Mouse (Mus musculus): ENCODE results near the gene Ranbp3. TPM values are rescaled to one million over a fixed set of nuclear protein-coding genes. Genes with fewer than 3 reads are reported as not detected.
A peak's percentile ranks its signal among the peaks of the same experiment; 100 is the strongest.

The Ranbp3 gene
- polyA plus RNA-seq, 1 experiment: 70.0 TPM

DNA sequence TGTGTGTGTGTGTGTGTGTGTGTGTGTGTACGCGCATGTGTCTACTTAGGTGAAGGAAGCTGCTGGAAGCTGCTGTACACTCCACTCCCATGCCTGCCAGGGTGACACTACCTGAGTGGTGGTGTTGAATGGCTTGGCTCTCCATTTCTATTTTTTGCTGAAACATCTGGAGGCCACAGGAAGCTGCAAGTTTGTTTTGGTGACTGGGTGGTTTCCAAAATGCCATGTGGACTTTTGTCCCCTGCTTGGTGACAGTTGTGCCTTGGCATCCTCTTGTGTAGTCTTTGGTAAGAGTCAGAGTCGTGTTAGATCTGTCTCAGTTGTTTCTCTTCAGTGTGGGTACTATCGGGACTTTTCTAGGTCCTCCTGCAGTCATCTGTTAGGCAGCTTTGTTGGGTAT lies 13.7 kb downstream of the Ranbp3 start:
- H3K4me3 ChIP-seq: no peak overlapping the region
- H3K4me2 ChIP-seq (ENCODE audit: low read depth): no peak overlapping the region
- peaks cover 72% of the 10 kb centered on the region for H3K79me2 ChIP-seq (ENCODE audit: control insufficient read depth, insufficient read depth)
- H3K36me3 ChIP-seq (ENCODE audit: control insufficient read depth, insufficient read depth): peaks cover 21% of the 10 kb centered on the region
- H3ac ChIP-seq (ENCODE audit: control insufficient read depth, insufficient read length): no peak overlapping the region
- TF ChIP-seq CEBPB (IDR thresholded peaks at IDR 0.05; ENCODE audit: insufficient read depth, poor library complexity, severe bottlenecking) (no peak), MAX (IDR thresholded peaks at IDR 0.05; ENCODE audit: low read depth) (no peak), MYOD1 (IDR thresholded peaks at IDR 0.05; ENCODE audit: control insufficient read depth in 1 of 3, insufficient read length in 2 of 3, low read depth in 2 of 3) (no peak), SRF (IDR thresholded peaks at IDR 0.05; ENCODE audit: control insufficient read depth, insufficient read length, low read depth) (no peak), REST (IDR thresholded peaks at IDR 0.05; ENCODE audit: insufficient read depth, insufficient read length) (no peak)
- no peaks in the 10 kb centered on the region for H3K27me3 ChIP-seq (ENCODE audit: control insufficient read depth, insufficient read depth, insufficient read length)

DNA sequence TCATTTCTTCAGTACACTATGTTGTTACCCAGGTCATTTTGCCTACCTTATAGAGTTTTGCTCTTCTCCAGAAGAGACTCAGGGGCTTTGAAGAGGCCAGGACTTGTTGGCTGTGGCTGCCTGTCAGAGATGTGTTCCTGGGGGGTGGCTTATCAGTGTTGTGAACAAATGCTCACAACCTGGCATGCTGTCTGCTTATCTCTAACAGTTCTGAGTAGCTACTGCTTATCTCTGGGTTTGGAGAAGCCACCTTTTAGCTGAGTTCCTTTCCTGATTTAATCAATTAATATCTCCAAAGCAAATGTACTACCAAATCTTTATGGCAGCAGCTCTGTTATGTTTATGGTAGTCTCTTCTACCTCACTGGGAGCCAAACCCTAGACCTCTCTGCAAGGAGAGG lies 15.0 kb downstream of the Ranbp3 start:
- H3K4me2 ChIP-seq (ENCODE audit: low read depth): no peak overlapping the region
- peaks cover 19% of the 10 kb centered on the region for H3K36me3 ChIP-seq (ENCODE audit: control insufficient read depth, insufficient read depth)
- H3K27me3 ChIP-seq (ENCODE audit: control insufficient read depth, insufficient read depth, insufficient read length): no peaks in the 10 kb centered on the region
- H3K4me3 ChIP-seq: no peak overlapping the region
- TF ChIP-seq MYOG (IDR thresholded peaks at IDR 0.05; ENCODE audit: control insufficient read depth in 1 of 3, insufficient read depth in 1 of 3, insufficient read length in 2 of 3, low read depth in 2 of 3): no peak
- TF ChIP-seq TCF12 (IDR thresholded peaks at IDR 0.05; ENCODE audit: insufficient read depth, poor library complexity, severe bottlenecking): no peak
- TF ChIP-seq CEBPB (IDR thresholded peaks at IDR 0.05; ENCODE audit: insufficient read depth, poor library complexity, severe bottlenecking): no peak
- TF ChIP-seq REST (IDR thresholded peaks at IDR 0.05; ENCODE audit: insufficient read depth, insufficient read length): no peak
- no peak for TF ChIP-seq SRF (IDR thresholded peaks at IDR 0.05; ENCODE audit: control insufficient read depth, insufficient read length, low read depth)
- TF ChIP-seq TCF3 (IDR thresholded peaks at IDR 0.05; ENCODE audit: insufficient read length, low read depth): no peak
- no peak for TF ChIP-seq MAX (IDR thresholded peaks at IDR 0.05; ENCODE audit: low read depth)
- no peak for TF ChIP-seq POLR2AphosphoS2 (IDR thresholded peaks at IDR 0.05; ENCODE audit: insufficient read length, low read depth)
- no peak for TF ChIP-seq MYOD1 (IDR thresholded peaks at IDR 0.05; ENCODE audit: control insufficient read depth in 1 of 3, insufficient read length in 2 of 3, low read depth in 2 of 3)
- no peak for TF ChIP-seq USF1 (IDR thresholded peaks at IDR 0.05; ENCODE audit: low read depth)
- no peak for TF ChIP-seq POLR2A (IDR thresholded peaks at IDR 0.05; ENCODE audit: insufficient read length, low read depth)
- TF ChIP-seq E2F4 (IDR thresholded peaks at IDR 0.05; ENCODE audit: insufficient read depth): no peak
- peaks cover 62% of the 10 kb centered on the region for H3K79me2 ChIP-seq (ENCODE audit: control insufficient read depth, insufficient read depth)
- no peak overlapping the region for H3ac ChIP-seq (ENCODE audit: control insufficient read depth, insufficient read length)

DNA sequence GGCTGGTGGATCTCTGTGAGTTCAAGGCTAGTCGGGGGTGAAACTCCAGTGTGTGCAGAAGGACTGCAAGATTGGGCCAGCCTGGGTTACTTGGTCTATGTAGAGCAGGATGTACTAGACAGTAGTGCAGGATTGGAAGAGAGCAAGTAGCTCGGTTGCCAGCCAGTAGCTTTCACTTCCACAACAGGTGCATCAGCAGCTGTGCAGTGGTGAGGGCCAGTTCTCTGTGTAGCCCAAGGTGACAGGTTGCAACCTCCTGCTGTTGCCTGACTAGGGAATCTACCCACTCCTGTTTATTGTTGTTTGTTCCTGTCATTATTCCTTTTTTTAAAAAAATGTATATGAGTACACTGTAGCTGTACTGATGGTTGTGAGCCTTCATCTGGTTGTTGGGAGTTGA lies 15.6 kb downstream of the Ranbp3 start:
- no peak overlapping the region for H3K4me3 ChIP-seq
- H3K79me2 ChIP-seq (ENCODE audit: control insufficient read depth, insufficient read depth): peaks cover 56% of the 10 kb centered on the region
- TF ChIP-seq TCF12 (IDR thresholded peaks at IDR 0.05; ENCODE audit: insufficient read depth, poor library complexity, severe bottlenecking) (no peak), MYOG (IDR thresholded peaks at IDR 0.05; ENCODE audit: control insufficient read depth in 1 of 3, insufficient read depth in 1 of 3, insufficient read length in 2 of 3, low read depth in 2 of 3) (peak in 1 of 3 experiments; percentile 28), MYOD1 (IDR thresholded peaks at IDR 0.05; ENCODE audit: control insufficient read depth in 1 of 3, insufficient read length in 2 of 3, low read depth in 2 of 3) (peak in 2 of 3 experiments; percentile 31 to 68)
- H3K36me3 ChIP-seq (ENCODE audit: control insufficient read depth, insufficient read depth): peaks cover 19% of the 10 kb centered on the region
- no peak overlapping the region for H3K4me2 ChIP-seq (ENCODE audit: low read depth)
- H3K27me3 ChIP-seq (ENCODE audit: control insufficient read depth, insufficient read depth, insufficient read length): no peaks in the 10 kb centered on the region
- no peak overlapping the region for H3ac ChIP-seq (ENCODE audit: control insufficient read depth, insufficient read length)

DNA sequence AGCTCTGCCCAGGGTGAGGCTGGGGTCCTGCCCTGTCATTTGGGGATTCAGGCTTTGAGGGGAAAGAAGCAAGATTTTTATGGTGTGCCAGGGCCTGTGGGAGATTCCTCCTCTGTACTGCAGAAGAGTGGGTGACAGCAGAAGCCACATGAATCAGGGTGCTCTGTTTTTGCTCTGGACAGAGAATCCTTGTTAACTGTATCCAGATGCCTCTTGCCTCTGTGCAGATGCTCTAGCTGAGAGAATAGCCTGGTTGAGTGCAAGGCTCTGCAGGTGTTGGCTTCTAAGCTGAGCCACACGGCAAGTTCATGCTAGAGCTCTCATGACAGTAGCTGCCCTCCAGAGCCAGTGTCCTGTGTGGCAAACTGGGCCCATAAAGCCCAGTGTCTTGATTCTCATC lies 20.3 kb downstream of the Ranbp3 start:
- Histone ChIP-seq H3K4me2 (ENCODE audit: low read depth) (no peak overlapping the region), H3K27me3 (ENCODE audit: control insufficient read depth, insufficient read depth, insufficient read length) (no peaks in the 10 kb centered on the region), H3ac (ENCODE audit: control insufficient read depth, insufficient read length) (no peak overlapping the region), H3K36me3 (ENCODE audit: control insufficient read depth, insufficient read depth) (peaks cover 23% of the 10 kb centered on the region), H3K79me2 (ENCODE audit: control insufficient read depth, insufficient read depth) (peaks cover 33% of the 10 kb centered on the region), H3K4me3 (no peak overlapping the region)
- no peak for TF ChIP-seq SRF (IDR thresholded peaks at IDR 0.05; ENCODE audit: control insufficient read depth, insufficient read length, low read depth)
- no peak for TF ChIP-seq MYOD1 (IDR thresholded peaks at IDR 0.05; ENCODE audit: control insufficient read depth in 1 of 3, insufficient read length in 2 of 3, low read depth in 2 of 3)
- TF ChIP-seq USF1 (IDR thresholded peaks at IDR 0.05; ENCODE audit: low read depth): no peak
- no peak for TF ChIP-seq MAX (IDR thresholded peaks at IDR 0.05; ENCODE audit: low read depth)

DNA sequence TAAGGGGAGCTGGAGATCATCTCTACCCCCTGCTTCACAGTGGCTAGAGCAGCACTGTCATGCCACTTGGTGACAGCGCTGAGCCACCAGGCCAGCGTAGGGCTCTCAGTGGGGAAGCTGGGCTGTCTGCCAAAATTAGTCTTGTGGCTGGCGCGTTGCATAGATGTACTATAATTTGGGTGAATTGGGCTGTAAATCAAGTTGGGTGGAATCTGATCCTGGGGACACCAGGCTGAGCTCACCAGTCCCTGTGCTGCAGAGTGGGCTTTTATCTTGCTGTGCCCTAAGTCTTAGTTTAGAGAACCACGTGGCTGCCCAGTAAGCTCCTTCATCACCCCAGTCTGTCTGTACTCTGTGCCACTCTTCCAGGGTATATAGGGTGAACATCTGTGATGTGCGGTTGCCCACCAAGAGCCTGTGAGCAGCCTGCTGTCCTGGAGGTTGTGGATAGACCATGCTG lies 20.8 kb downstream of the Ranbp3 start:
- H3K27me3 ChIP-seq (ENCODE audit: control insufficient read depth, insufficient read depth, insufficient read length): no peaks in the 10 kb centered on the region
- TF ChIP-seq USF1 (IDR thresholded peaks at IDR 0.05; ENCODE audit: low read depth) (peak; percentile 11), E2F4 (IDR thresholded peaks at IDR 0.05; ENCODE audit: insufficient read depth) (no peak)
- H3K4me3 ChIP-seq: no peak overlapping the region
- no peak overlapping the region for H3ac ChIP-seq (ENCODE audit: control insufficient read depth, insufficient read length)
- H3K4me2 ChIP-seq (ENCODE audit: low read depth): no peak overlapping the region
- peaks cover 28% of the 10 kb centered on the region for H3K79me2 ChIP-seq (ENCODE audit: control insufficient read depth, insufficient read depth)
- peaks cover 28% of the 10 kb centered on the region for H3K36me3 ChIP-seq (ENCODE audit: control insufficient read depth, insufficient read depth)

- Histone ChIP-seq H3K27me3 (ENCODE audit: control insufficient read depth, insufficient read depth, insufficient read length) (no peaks in the 10 kb centered on the region), H3ac (ENCODE audit: control insufficient read depth, insufficient read length) (no peak overlapping the region), H3K36me3 (ENCODE audit: control insufficient read depth, insufficient read depth) (peaks cover 32% of the 10 kb centered on the region), H3K4me2 (ENCODE audit: low read depth) (no peak overlapping the region), H3K4me3 (no peak overlapping the region), H3K79me2 (ENCODE audit: control insufficient read depth, insufficient read depth) (no peaks in the 10 kb centered on the region)
- no peak for TF ChIP-seq MAX (IDR thresholded peaks at IDR 0.05; ENCODE audit: low read depth)
- no peak for TF ChIP-seq MYOD1 (IDR thresholded peaks at IDR 0.05; ENCODE audit: control insufficient read depth in 1 of 3, insufficient read length in 2 of 3, low read depth in 2 of 3)
- no peak for TF ChIP-seq POLR2AphosphoS2 (IDR thresholded peaks at IDR 0.05; ENCODE audit: insufficient read length, low read depth)
- no peak for TF ChIP-seq E2F4 (IDR thresholded peaks at IDR 0.05; ENCODE audit: insufficient read depth)
- no peak for TF ChIP-seq CEBPB (IDR thresholded peaks at IDR 0.05; ENCODE audit: insufficient read depth, poor library complexity, severe bottlenecking)
- no peak for TF ChIP-seq TCF12 (IDR thresholded peaks at IDR 0.05; ENCODE audit: insufficient read depth, poor library complexity, severe bottlenecking)
- no peak for TF ChIP-seq SRF (IDR thresholded peaks at IDR 0.05; ENCODE audit: control insufficient read depth, insufficient read length, low read depth)
- TF ChIP-seq MYOG (IDR thresholded peaks at IDR 0.05; ENCODE audit: control insufficient read depth in 1 of 3, insufficient read depth in 1 of 3, insufficient read length in 2 of 3, low read depth in 2 of 3): no peak
- TF ChIP-seq TCF3 (IDR thresholded peaks at IDR 0.05; ENCODE audit: insufficient read length, low read depth): no peak
- no peak for TF ChIP-seq POLR2A (IDR thresholded peaks at IDR 0.05; ENCODE audit: insufficient read length, low read depth)
- no peak for TF ChIP-seq USF1 (IDR thresholded peaks at IDR 0.05; ENCODE audit: low read depth)
- no peak for TF ChIP-seq REST (IDR thresholded peaks at IDR 0.05; ENCODE audit: insufficient read depth, insufficient read length)
Observed at GRCm38 (mm10) chr17:56700451-56700850, 27.4 kb downstream of the Ranbp3 start.
